Mouse (Mus musculus): ENCODE results near the gene Cachd1.

DNA sequence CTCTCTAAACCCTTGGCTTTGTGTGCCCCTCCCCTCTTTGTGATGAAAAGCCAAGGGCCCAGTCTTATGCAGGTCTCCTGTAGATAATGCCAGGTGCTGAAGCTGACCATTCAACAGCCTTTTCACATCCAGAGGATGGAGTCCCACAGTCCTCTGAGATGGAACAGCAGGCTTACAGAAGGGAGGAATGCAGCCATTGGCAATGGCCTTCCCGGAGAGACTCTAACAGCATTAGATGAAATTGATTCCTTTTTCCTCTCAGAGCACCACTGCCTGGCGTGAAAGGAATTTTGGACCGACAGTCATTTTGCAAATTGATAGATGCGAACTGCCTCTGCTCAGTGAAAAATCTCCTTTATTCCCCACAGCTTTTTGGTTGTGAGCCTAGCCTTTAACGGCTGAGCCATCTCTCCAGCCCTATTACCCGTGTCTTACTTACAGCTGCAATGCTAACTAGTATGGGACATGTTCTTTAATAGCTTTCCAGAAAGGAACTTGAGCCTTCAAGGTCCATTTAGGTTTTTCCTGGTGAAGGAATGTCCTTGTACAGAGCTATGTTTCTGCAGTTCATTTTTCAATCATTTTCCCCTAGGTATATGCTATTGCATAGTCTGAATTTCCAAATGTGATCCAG, 18.1 kb upstream of the Cachd1 start:
- TF ChIP-seq CTCF (IDR thresholded peaks at IDR 0.05; ENCODE audit: low read depth, low read length) (no peak), POLR2A (IDR thresholded peaks at IDR 0.05; ENCODE audit: extremely low read depth, insufficient read depth, low read length) (no peak)
